Mouse (Mus musculus): ENCODE results near the gene Xpc. TPM values are rescaled to one million over a fixed set of nuclear protein-coding genes. Genes with fewer than 3 reads are reported as not detected.

The Xpc gene
- polyA plus RNA-seq, 1 experiment from 2014 or later = 10.6 TPM

- H3K9me3 ChIP-seq (replicated peaks; ENCODE audit: control insufficient read depth, low read length) = no peaks in the 10 kb centered on the region
- H3K36me3 ChIP-seq (ENCODE audit: control insufficient read depth, insufficient read depth, low read length) = peaks cover 18% of the 10 kb centered on the region
- H3K4me1 ChIP-seq (ENCODE audit: control insufficient read depth, insufficient read depth, low read length) = no peaks in the 10 kb centered on the region; the same call in 1 of the 2 replicates
- no peak for ATAC-seq (replicated peaks; ENCODE audit: insufficient number of reproducible peaks, low FRiP score, low TSS enrichment)
- WGBS (ENCODE audit: insufficient replicate concordance) = 80% methylated on average over 10 of the region's 10 CpGs
- no peak overlapping the region for H3K4me2 ChIP-seq
- no peaks in the 10 kb centered on the region for H3K27me3 ChIP-seq (ENCODE audit: control insufficient read depth, insufficient read depth, low read length)
- H3K9ac ChIP-seq (ENCODE audit: low read depth, low read length) = no peak overlapping the region
- H3K27ac ChIP-seq (ENCODE audit: low read depth, low read length) = no peak overlapping the region
- H3K4me3 ChIP-seq (ENCODE audit: low read depth, low read length) = no peak overlapping the region
Measured at GRCm38 (mm10) chr6:91489872-91490271, 25.8 kb downstream of the Xpc start.

GRCm38 (mm10) chr6:91488496-91489212 is 27.0 kb downstream of the Xpc start:
- Histone ChIP-seq H3K27ac (ENCODE audit: low read depth, low read length) (no peak overlapping the region), H3K4me2 (no peak overlapping the region), H3K9me3 (replicated peaks; ENCODE audit: control insufficient read depth, low read length) (no peaks in the 10 kb centered on the region), H3K4me1 (ENCODE audit: control insufficient read depth, insufficient read depth, low read length) (no peaks in the 10 kb centered on the region; the same call in 1 of the 2 replicates), H3K4me3 (ENCODE audit: low read depth, low read length) (no peak overlapping the region), H3K36me3 (ENCODE audit: control insufficient read depth, insufficient read depth, low read length) (peaks cover 15% of the 10 kb centered on the region), H3K9ac (ENCODE audit: low read depth, low read length) (no peak overlapping the region), H3K27me3 (ENCODE audit: control insufficient read depth, insufficient read depth, low read length) (no peaks in the 10 kb centered on the region)
- WGBS (ENCODE audit: insufficient replicate concordance) = 57% methylated on average over 9 of the region's 9 CpGs
- no peak for ATAC-seq (replicated peaks; ENCODE audit: insufficient number of reproducible peaks, low FRiP score, low TSS enrichment)

GRCm38 (mm10) chr6:91486736-91487453 is 28.8 kb downstream of the Xpc start:
- 86% methylated on average over 15 of the region's 15 CpGs for WGBS (ENCODE audit: insufficient replicate concordance)
- no peak overlapping the region for H3K27ac ChIP-seq (ENCODE audit: low read depth, low read length)
- H3K4me1 ChIP-seq (ENCODE audit: control insufficient read depth, insufficient read depth, low read length) = peaks cover 3% of the 10 kb centered on the region; the same call in 1 of the 2 replicates
- ATAC-seq (replicated peaks; ENCODE audit: insufficient number of reproducible peaks, low FRiP score, low TSS enrichment) = no peak
- no peak overlapping the region for H3K9ac ChIP-seq (ENCODE audit: low read depth, low read length)
- no peaks in the 10 kb centered on the region for H3K27me3 ChIP-seq (ENCODE audit: control insufficient read depth, insufficient read depth, low read length)
- H3K4me2 ChIP-seq = no peak overlapping the region
- no peak overlapping the region for H3K4me3 ChIP-seq (ENCODE audit: low read depth, low read length)
- H3K9me3 ChIP-seq (replicated peaks; ENCODE audit: control insufficient read depth, low read length) = no peaks in the 10 kb centered on the region
- H3K36me3 ChIP-seq (ENCODE audit: control insufficient read depth, insufficient read depth, low read length) = peaks cover 27% of the 10 kb centered on the region

GRCm38 (mm10) chr6:91483371-91483770 is 32.3 kb downstream of the Xpc start:
- 90% methylated on average over 2 of the region's 2 CpGs for WGBS (ENCODE audit: insufficient replicate concordance)
- Histone ChIP-seq H3K36me3 (ENCODE audit: control insufficient read depth, insufficient read depth, low read length) (peaks cover 42% of the 10 kb centered on the region), H3K4me3 (ENCODE audit: low read depth, low read length) (no peak overlapping the region)

GRCm38 (mm10) chr6:91476541-91476940 is 39.1 kb downstream of the Xpc start:
- Histone ChIP-seq H3K4me3 (ENCODE audit: low read depth, low read length) (no peak overlapping the region), H3K9ac (ENCODE audit: low read depth, low read length) (no peak overlapping the region), H3K27me3 (ENCODE audit: control insufficient read depth, insufficient read depth, low read length) (no peaks in the 10 kb centered on the region), H3K9me3 (replicated peaks; ENCODE audit: control insufficient read depth, low read length) (no peaks in the 10 kb centered on the region), H3K4me2 (no peak overlapping the region), H3K36me3 (ENCODE audit: control insufficient read depth, insufficient read depth, low read length) (peaks cover 18% of the 10 kb centered on the region), H3K4me1 (ENCODE audit: control insufficient read depth, insufficient read depth, low read length) (peaks cover 16% of the 10 kb centered on the region), H3K27ac (ENCODE audit: low read depth, low read length) (no peak overlapping the region)
- 83% methylated on average over 2 of the region's 2 CpGs for WGBS (ENCODE audit: insufficient replicate concordance)
- no peak for ATAC-seq (replicated peaks; ENCODE audit: insufficient number of reproducible peaks, low FRiP score, low TSS enrichment)

More at GRCm38 (mm10) chr6:91483371-91483770, 32.3 kb downstream of the Xpc start:
- Histone ChIP-seq H3K9ac (ENCODE audit: low read depth, low read length) (no peak overlapping the region), H3K27ac (ENCODE audit: low read depth, low read length) (no peak overlapping the region), H3K4me1 (ENCODE audit: control insufficient read depth, insufficient read depth, low read length) (peaks cover 3% of the 10 kb centered on the region; the same call in 1 of the 2 replicates), H3K4me2 (no peak overlapping the region), H3K27me3 (ENCODE audit: control insufficient read depth, insufficient read depth, low read length) (no peaks in the 10 kb centered on the region), H3K9me3 (replicated peaks; ENCODE audit: control insufficient read depth, low read length) (no peaks in the 10 kb centered on the region)
- ATAC-seq (replicated peaks; ENCODE audit: insufficient number of reproducible peaks, low FRiP score, low TSS enrichment) = no peak

- Histone ChIP-seq H3K4me2 (peak overlapping the region; percentile 86), H3K4me1 (ENCODE audit: control insufficient read depth, insufficient read depth, low read length) (peaks cover 16% of the 10 kb centered on the region), H3K9me3 (replicated peaks; ENCODE audit: control insufficient read depth, low read length) (no peaks in the 10 kb centered on the region), H3K27me3 (ENCODE audit: control insufficient read depth, insufficient read depth, low read length) (no peaks in the 10 kb centered on the region), H3K9ac (ENCODE audit: low read depth, low read length) (peak overlapping the region; percentile 88), H3K36me3 (ENCODE audit: control insufficient read depth, insufficient read depth, low read length) (peaks cover 8% of the 10 kb centered on the region), H3K4me3 (ENCODE audit: low read depth, low read length) (peak overlapping the region; percentile 80), H3K27ac (ENCODE audit: low read depth, low read length) (no peak overlapping the region)
- 59% methylated on average over 9 of the region's 9 CpGs for WGBS (ENCODE audit: insufficient replicate concordance)
- ATAC-seq (replicated peaks; ENCODE audit: insufficient number of reproducible peaks, low FRiP score, low TSS enrichment) = no peak
Measured at GRCm38 (mm10) chr6:91474441-91475190, 41.1 kb downstream of the Xpc start.

- H3K4me3 ChIP-seq (ENCODE audit: low read depth, low read length) = peak overlapping the region; percentile 80
- peak; percentile 28 for ATAC-seq (replicated peaks; ENCODE audit: insufficient number of reproducible peaks, low FRiP score, low TSS enrichment)
- no peaks in the 10 kb centered on the region for H3K27me3 ChIP-seq (ENCODE audit: control insufficient read depth, insufficient read depth, low read length)
- under 1% methylated on average over 27 of the region's 27 CpGs for WGBS (ENCODE audit: insufficient replicate concordance)
- H3K9me3 ChIP-seq (replicated peaks; ENCODE audit: control insufficient read depth, low read length) = no peaks in the 10 kb centered on the region
- H3K36me3 ChIP-seq (ENCODE audit: control insufficient read depth, insufficient read depth, low read length) = peaks cover 3% of the 10 kb centered on the region; the same call in 1 of the 2 replicates
- H3K4me2 ChIP-seq = peak overlapping the region; percentile 86
- H3K4me1 ChIP-seq (ENCODE audit: control insufficient read depth, insufficient read depth, low read length) = peaks cover 16% of the 10 kb centered on the region
- peak overlapping the region; percentile 58; the same call in 1 of the 2 replicates for H3K27ac ChIP-seq (ENCODE audit: low read depth, low read length)
- H3K9ac ChIP-seq (ENCODE audit: low read depth, low read length) = peak overlapping the region; percentile 88
Measured at GRCm38 (mm10) chr6:91473805-91474440, 41.8 kb downstream of the Xpc start.
